Mouse (Mus musculus): Measurements from ENCODE around the gene Supt5. TPM values are rescaled to one million over a fixed set of nuclear protein-coding genes. Genes with fewer than 3 reads are reported as not detected.
"Not testable (repeated sequence)": the region's sequence is repeated elsewhere in the genome, so short reads cannot be mapped to it uniquely, and the experiment has no call there.

The Supt5 gene
- total RNA-seq (2021), result 10 to 100 TPM; 76.6 to 78.9 TPM
- long read RNA-seq, experiment 1, partial matches to known transcripts, result 21 of 31 reads
- long read RNA-seq, experiment 1, other reads (novel, unspliced or antisense), result 10 of 31 reads
- long read RNA-seq, experiment 2, partial matches to known transcripts, result 30 of 36 reads
- long read RNA-seq, experiment 2, other reads (novel, unspliced or antisense), result 5 of 36 reads

- peak; percentile 90 to 97 for DNase-seq (ENCODE audit: low spot score in 2 of 2)
Measured at GRCm38 (mm10) chr7:28338108-28338998, at the start of gene Supt5. Gene Supt5 (minus strand): TSS chr7:28338746.

- DNase-seq (ENCODE audit: low spot score in 2 of 2), result not testable (repeated sequence)
Measured at GRCm38 (mm10) chr7:28387384-28387783, 48.8 kb upstream of the Supt5 start.

DNA sequence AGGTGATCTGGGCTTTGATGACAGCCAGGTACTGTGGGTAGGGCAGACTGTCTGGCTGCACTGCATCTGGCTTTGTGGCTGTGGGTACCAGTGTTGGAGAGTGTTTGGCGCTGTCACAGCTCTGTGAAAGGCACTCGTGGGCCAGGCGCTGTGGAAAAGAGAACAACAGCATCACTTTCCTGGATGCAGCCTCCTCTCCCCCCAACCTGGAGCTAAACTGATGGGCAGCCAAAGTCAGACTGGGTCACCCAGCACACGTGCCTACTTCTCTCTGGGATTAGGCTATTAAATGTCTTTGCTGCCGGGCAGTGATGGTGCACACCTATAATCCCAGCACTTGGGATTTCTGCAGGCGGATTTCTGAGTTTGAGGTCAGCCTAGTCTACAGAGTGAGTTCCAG is 48.3 kb upstream of the Supt5 start:
- not testable (repeated sequence) for DNase-seq (ENCODE audit: low spot score in 2 of 2)

DNA sequence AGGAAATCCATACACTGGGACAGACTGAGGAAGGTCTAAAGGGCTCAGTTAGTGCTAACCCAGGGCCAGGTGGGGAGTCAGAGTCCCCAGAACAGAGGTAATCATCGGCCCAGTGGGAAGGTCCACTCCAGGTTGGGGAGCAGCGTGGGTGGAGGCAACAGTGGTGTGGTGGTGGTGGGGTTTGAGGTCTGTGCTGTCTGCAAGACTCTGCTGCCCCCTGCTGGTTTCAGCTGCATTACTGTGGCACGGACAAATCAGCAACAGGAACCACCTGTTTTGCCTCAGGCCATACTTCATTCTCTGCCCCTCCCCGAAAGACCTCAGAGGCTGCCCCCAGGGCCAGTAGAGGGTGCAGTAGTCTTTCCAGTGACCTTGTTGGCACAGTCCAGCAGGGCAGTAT is 47.9 kb upstream of the Supt5 start:
- DNase-seq (ENCODE audit: low spot score in 2 of 2), result peak; percentile 74 to 88

DNA sequence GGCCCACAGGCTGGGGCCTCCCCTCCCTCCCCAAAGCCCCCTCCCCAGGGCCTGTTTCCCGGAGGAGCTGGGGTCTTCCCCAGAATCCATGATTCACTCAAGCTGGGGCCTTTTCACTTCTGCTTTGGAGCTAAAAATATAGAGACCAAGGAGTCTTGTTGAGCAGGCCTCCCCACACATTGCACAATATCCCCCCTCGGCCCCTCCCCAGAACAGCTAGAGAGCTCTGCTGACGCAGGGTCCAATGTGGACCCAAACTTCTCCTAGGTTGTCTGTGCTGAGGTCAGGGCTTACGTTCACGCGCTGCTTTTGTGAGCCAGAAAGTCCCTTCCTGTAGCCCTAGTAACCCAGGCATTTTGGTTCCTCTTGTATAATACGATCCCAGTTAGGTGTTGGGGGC is 47.5 kb upstream of the Supt5 start:
- no peak for DNase-seq (ENCODE audit: low spot score in 2 of 2)

GRCm38 (mm10) chr7:28385196-28385595 is 46.6 kb upstream of the Supt5 start:
- DNase-seq (ENCODE audit: low spot score in 2 of 2), result no peak

GRCm38 (mm10) chr7:28384162-28384561 is 45.6 kb upstream of the Supt5 start:
- DNase-seq (ENCODE audit: low spot score in 2 of 2), result no peak

GRCm38 (mm10) chr7:28383606-28384005 is 45.1 kb upstream of the Supt5 start:
- DNase-seq (ENCODE audit: low spot score in 2 of 2), result no peak

DNA sequence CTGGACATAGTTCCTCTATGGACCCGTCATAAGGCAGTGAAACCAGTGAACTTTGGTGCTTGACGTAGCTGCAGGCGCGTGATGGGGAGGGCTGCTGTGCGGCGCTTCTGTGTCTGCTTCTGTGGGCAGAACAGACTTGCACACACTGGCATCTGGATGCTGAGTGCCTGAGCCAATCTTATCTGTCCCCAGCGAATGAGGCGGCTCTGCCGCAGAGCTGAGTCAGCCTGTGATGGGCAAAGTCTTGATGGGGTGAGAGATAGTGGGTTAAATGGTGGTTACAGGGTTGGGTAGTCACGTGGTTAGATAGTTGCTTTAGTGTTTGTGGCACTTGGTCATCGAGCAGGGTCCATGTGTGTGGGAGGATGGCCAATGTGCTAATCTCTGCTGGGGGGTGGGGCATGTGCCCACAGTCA is 44.4 kb upstream of the Supt5 start:
- DNase-seq (ENCODE audit: low spot score in 2 of 2), result no peak

DNA sequence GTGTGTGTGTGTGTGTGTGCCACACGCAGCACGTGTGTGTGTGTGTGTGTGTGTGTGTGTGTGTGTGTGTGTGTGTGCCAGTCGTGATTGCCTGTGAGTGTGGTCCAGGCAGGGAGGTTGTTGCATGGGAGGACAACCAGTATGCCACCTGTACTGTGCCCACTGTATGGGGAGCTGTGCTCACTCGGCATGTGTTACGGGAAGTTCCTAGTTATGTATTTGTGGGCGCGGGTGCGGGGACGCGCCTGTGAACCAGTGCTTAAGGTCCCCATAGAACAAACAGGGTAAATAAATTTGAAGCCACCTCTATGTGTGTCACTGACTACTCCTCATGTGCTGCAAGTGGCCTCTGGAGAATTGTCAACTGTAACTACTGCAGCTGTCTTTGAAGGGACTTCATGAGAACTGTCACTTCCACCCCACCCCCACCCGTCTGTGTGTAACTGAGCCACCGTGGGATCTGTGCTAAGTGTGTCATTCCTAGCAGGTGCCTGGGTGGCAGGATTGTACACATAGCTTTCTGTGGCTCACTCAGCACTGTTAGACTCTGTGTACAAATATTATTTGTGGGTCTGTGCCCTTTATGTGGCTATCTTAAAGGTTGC is 43.9 kb upstream of the Supt5 start:
- no peak for DNase-seq (ENCODE audit: low spot score in 2 of 2)

DNA sequence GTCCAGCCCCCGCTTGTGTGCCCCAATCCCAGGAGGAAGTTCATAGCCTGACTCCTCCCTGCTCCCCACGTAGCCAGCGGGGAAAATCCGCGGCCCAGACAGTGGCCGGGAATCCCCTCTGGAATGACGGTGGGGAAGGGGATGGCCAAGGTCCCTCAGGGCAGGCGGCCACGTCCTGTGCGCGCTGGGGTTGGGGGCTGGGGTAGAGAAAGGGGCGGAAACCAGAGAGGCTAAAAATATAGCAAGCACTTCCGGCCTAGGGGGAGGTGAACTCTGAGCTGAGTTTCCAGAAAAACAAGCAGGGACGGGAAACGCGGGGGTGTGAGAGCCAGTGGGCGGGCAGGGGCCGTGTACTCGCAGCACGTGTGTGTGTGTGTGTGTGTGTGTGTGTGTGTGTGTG is 43.4 kb upstream of the Supt5 start:
- peak; percentile 63 to 80 for DNase-seq (ENCODE audit: low spot score in 2 of 2)

- DNase-seq (ENCODE audit: low spot score in 2 of 2), result peak; percentile 60 to 79
Measured at GRCm38 (mm10) chr7:28381017-28381790, 42.7 kb upstream of the Supt5 start.

- DNase-seq (ENCODE audit: low spot score in 2 of 2), result no peak
Measured at GRCm38 (mm10) chr7:28380237-28381016, 41.9 kb upstream of the Supt5 start, which contains the start of gene Zfp36. Gene Zfp36 (minus strand): TSS chr7:28380253.

DNA sequence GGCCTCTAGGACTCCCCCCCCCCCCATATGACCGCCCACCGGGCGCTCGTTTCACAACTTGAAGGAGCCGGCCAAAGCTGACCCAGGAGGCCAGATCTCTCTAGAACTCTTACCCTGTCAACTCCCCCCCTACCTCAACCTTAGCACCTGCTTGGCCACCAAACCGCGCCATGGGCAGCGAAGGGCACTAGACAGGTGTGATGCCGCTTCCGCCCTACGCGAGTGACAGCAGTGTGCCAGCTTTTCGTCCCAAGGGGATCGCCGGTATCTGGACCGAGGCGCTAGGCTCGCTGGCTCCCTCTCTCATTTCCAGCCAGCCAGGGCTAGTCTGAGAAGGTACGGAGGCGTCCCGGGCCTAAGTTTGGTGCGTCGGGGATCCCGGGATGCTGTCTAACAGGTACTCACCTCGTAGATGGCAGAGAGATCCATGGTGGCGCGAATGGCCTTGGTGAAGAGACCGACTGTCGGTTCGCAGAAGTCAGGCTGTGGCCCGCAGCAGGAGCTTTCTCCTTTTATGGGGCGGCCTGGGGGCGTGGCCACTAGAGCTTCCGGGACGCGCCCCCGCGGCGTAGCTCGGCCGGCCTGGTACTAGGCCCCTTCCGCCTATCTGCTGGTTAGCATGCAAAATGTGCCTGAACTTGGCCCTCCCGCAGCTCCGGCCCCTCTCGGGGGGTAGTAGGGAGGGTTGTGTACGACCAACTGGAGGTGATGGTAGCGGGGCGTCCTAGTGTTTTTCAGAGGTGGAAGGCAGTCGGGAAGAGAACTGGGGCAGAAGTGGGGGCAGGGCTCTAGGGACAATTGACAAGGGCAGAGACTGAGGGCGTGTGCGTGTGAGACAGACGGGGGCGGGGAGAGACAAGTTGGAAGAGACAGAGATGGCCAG is 40.5 kb upstream of the Supt5 start:
- peak; percentile 95 to 97 for DNase-seq (ENCODE audit: low spot score in 2 of 2)

GRCm38 (mm10) chr7:28378066-28378690 is 39.6 kb upstream of the Supt5 start:
- peak in 1 of 2 experiments; percentile 54 for DNase-seq (ENCODE audit: low spot score in 2 of 2)

DNA sequence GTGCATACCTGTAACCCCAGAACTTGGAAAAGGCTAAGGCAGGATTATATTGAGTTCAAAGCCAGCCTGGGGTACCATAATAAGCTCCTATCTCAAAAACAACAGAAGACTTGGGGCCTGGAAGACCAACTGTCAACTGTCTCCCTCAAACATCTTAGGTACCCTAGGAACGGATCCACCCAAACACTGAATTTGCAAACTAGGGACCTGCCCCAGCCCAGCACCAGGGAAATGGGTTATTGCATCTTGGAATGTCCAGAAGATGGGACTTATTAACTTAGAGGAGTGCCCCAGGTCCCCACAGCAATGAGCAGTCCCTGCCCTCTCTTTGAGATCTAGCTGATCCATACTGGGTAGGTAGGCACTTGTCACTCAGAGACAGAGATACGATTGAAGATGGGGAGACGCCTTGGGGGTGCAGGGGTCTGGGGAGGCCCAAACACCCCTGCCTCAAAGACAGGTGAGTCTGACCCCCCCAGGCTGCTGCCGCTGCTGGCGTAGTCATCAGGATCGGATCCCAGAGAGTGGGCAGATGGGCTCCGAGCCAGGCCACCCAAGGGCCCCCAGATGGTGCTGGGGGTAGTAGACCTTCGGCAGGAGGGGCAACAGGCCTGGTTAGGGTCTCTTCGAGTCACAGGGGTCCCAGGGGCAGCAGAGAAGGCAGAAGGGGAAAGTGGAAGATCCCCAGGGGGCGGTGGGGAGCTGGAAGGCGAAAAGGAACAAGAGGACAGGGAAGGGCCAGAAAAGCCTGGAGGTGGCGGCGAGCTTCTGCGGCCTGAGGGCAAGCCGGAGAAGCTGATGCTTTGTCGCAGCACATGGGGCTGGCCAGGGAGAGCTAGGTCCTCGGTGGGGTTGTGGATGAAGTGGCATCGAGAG is 38.9 kb upstream of the Supt5 start:
- DNase-seq (ENCODE audit: low spot score in 2 of 2), result peak in 1 of 2 experiments; percentile 33

- DNase-seq (ENCODE audit: low spot score in 2 of 2), result peak in 1 of 2 experiments; percentile 76
Measured at GRCm38 (mm10) chr7:28376011-28376771, 37.6 kb upstream of the Supt5 start.
